Mouse (Mus musculus) midbrain, postnatal 0 days (tissue): ENCODE results near the gene Plpp3. TPM values are rescaled to one million over a fixed set of nuclear protein-coding genes. Genes with fewer than 3 reads are reported as not detected.

Experiments used
- ATAC-seq: fragments of 200-750 bp; cut with Nextera tagmentation; 2 replicates; pipeline ENCODE4 v1.8.0; 2017; ENCODE audit warnings: moderate number of reproducible peaks, mild to moderate bottlenecking, moderate TSS enrichment, moderate library complexity; ENCODE audit not compliant: low FRiP score
- DNase-seq: peaks from one replicate; pipeline ENCODE4 v3.0.0-alpha.2; 2015; ENCODE audit warnings: low spot score
- H3K27ac ChIP-seq: fragments of 300-500 bp; sonication (generic); 2 replicates; pipeline ENCODE4 v1.5.1; 2014; ENCODE audit warnings: low read depth, mild to moderate bottlenecking, low read length, mixed read lengths
- H3K27me3 ChIP-seq: fragments of 300-500 bp; sonication (generic); 2 replicates; pipeline ENCODE4 v1.6.1; 2014; ENCODE audit warnings: low read length, control low read depth, mixed read lengths; ENCODE audit not compliant: insufficient read depth
- H3K36me3 ChIP-seq: fragments of 300-500 bp; sonication (generic); 2 replicates; pipeline ENCODE4 v1.6.1; 2014; ENCODE audit warnings: low read length, control low read depth, mixed read lengths; ENCODE audit not compliant: insufficient read depth
- H3K4me1 ChIP-seq: fragments of 300-500 bp; sonication (generic); 2 replicates; pipeline ENCODE4 v1.6.1; 2014; ENCODE audit warnings: mild to moderate bottlenecking, control low read depth, antibody characterized with exemption, low read length, mixed read lengths; ENCODE audit not compliant: insufficient read depth
- H3K4me2 ChIP-seq: fragments of 300-500 bp; sonication (generic); 2 replicates; pipeline ENCODE4 v1.6.1; 2014; ENCODE audit warnings: low read depth, mild to moderate bottlenecking, low read length, mixed read lengths; ENCODE audit not compliant: poor library complexity, severe bottlenecking
- H3K4me3 ChIP-seq: fragments of 300-500 bp; sonication (generic); 2 replicates; pipeline ENCODE4 v1.5.1; 2014; ENCODE audit warnings: low read depth, mild to moderate bottlenecking, low read length, moderate library complexity
- H3K9ac ChIP-seq: fragments of 300-500 bp; sonication (generic); replicated peaks from 2 replicates; pipeline ENCODE4 v1.6.1; 2014; ENCODE audit warnings: mild to moderate bottlenecking, low read length, moderate library complexity, mixed read lengths; ENCODE audit not compliant: poor library complexity, severe bottlenecking
- H3K9me3 ChIP-seq: fragments of 300-500 bp; sonication (generic); 2 replicates; pipeline ENCODE4 v1.6.1; 2016; ENCODE audit warnings: low read length, control low read depth
- CTCF ChIP-seq: IDR thresholded peaks from 2 replicates; pipeline ENCODE4 v1.5.1; 2016; ENCODE audit warnings: antibody characterized with exemption, mild to moderate bottlenecking
- WGBS: fragments of 180-500 bp; shearing (Covaris S2); extraction: QIAGEN DNeasy Blood & Tissue Kit; methylation state at CpG from one replicate; pipeline ENCODE4 v1.1.7; 2014; 5-methylcytosine and 5-hydroxymethylcytosine counted together
- polyA plus RNA-seq: library from polyadenylated mRNA; unstranded; fragments of >200 nt; fragmentation: Nextera tagmentation; extraction: Ambion mirVana; gene quantifications from 2 replicates; pipeline ENCODE4 v1.2.1, GENCODE M21; 2015
- total RNA-seq: library from RNA; depleted of rRNA; stranded (reverse); fragments of >200 nt; gene quantifications from 2 replicates; pipeline ENCODE4 v1.2.3, GENCODE M21; 2014; rRNA removed

Plpp3 gene
- total and polyA plus RNA-seq, 2 experiments from 2014 or later, result 142 to 148 TPM

DNA sequence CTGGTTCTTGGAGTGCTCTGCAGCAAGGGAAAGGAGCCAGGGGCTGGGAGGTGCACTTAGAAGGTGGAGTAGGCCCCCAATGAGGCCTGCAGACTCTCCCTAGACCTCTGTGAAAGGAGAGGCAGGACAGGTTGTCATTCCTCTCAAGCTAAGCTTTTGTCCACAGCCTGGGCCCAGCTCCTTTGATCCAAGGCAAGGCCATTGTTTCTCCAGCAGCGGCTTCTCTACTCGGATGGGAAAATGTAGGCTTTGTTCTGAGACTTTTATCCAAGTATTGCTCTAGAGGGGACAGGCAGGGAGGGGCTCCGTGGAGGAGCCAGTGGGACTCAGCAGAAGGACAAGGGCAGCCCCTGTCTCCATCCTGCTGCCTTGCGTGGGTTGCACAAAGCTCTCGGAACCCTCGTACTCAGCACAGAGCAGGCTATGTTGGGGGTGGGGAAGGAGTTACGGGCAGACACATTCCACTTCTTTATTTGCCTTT is 124.6 kb downstream of the Plpp3 start:
- DNase-seq, result no peak
- ATAC-seq, result no peak; the same call in 1 of the 2 replicates
- Histone ChIP-seq H3K4me1 (0 out of 2 replicates have a peak, but pooled peaks cover 3% of the 10 kb centered on the region), H3K9me3 (no peaks in the 10 kb centered on the region), H3K27ac (no peak overlapping the region), H3K9ac (no peak overlapping the region), H3K4me3 (no peak overlapping the region), H3K4me2 (no peak overlapping the region), H3K36me3 (no peaks in the 10 kb centered on the region), H3K27me3 (no peaks in the 10 kb centered on the region; the same call in 1 of the 2 replicates)
- 28% methylated on average over 7 of the region's 7 CpGs for WGBS
- TF ChIP-seq CTCF, result no peak

Other genes with a start within 250 kb of the Plpp3 start
- gene Fyb2, start 243.9 kb upstream of the Plpp3 start, total RNA-seq, result 0.19 and 0.49 TPM in 2 replicates
- gene Fyb2, start 243.9 kb upstream of the Plpp3 start, polyA plus RNA-seq, result 0.28 and 0.38 TPM in 2 replicates
- gene Prkaa2, start 47.5 kb upstream of the Plpp3 start, total RNA-seq, result 25.3 and 34.9 TPM in 2 replicates
- gene Prkaa2, start 47.5 kb upstream of the Plpp3 start, polyA plus RNA-seq, result 16.1 and 18.4 TPM in 2 replicates